Mouse (Mus musculus): ENCODE results near the gene Crybg3. TPM values are rescaled to one million over a fixed set of nuclear protein-coding genes. Genes with fewer than 3 reads are reported as not detected.

The Crybg3 gene
- total and polyA plus RNA-seq, 3 experiments: 2.7 to 5.0 (median 2.8) TPM

- TF ChIP-seq ZKSCAN1 (IDR thresholded peaks at IDR 0.05; ENCODE audit: borderline replicate concordance, low read depth, low read length) (no peak), USF2 (conservative IDR thresholded peaks at IDR 0.05; ENCODE audit: low read depth, low read length) (no peak), NRF1 (IDR thresholded peaks at IDR 0.05; ENCODE audit: low read depth, low read length) (no peak), TBP (conservative IDR thresholded peaks at IDR 0.05; ENCODE audit: low read depth, low read length) (peak; percentile 64; the same call in 1 of the 2 replicates), UBTF (IDR thresholded peaks at IDR 0.05; ENCODE audit: low read depth, low read length) (no peak), SMC3 (IDR thresholded peaks at IDR 0.05; ENCODE audit: low read depth, low read length) (0 out of 2 replicates have a peak, but pooled peaks have one; percentile 27), RCOR1 (conservative IDR thresholded peaks at IDR 0.05; ENCODE audit: low read depth, low read length) (peak; percentile 66), TCF12 (IDR thresholded peaks at IDR 0.05; ENCODE audit: low read depth, low read length) (peak; percentile 77), MEF2A (IDR thresholded peaks at IDR 0.05; ENCODE audit: borderline replicate concordance, low read depth, low read length) (peak; percentile 86), MXI1 (IDR thresholded peaks at IDR 0.05; ENCODE audit: low read depth, low read length) (0 out of 2 replicates have a peak, but pooled peaks have one; percentile 44), USF1 (IDR thresholded peaks at IDR 0.05; ENCODE audit: low read depth, low read length) (no peak), HCFC1 (IDR thresholded peaks at IDR 0.05; ENCODE audit: low read depth, low read length) (peak; percentile 47), SIN3A (IDR thresholded peaks at IDR 0.05; ENCODE audit: low read length) (peak; percentile 78), POLR2AphosphoS2 (IDR thresholded peaks at IDR 0.05; ENCODE audit: low read depth, low read length) (no peak), IRF4 (IDR thresholded peaks at IDR 0.05; ENCODE audit: low read depth, low read length) (peak; percentile 97), POLR2A (IDR thresholded peaks at IDR 0.05; ENCODE audit: low read depth, low read length) (peak; percentile 41), MYC (IDR thresholded peaks at IDR 0.05; ENCODE audit: low read depth, low read length) (0 out of 2 replicates have a peak, but pooled peaks have one; percentile 22), BHLHE40 (IDR thresholded peaks at IDR 0.05; ENCODE audit: low read depth, low read length) (peak; percentile 97), EP300 (IDR thresholded peaks at IDR 0.05; ENCODE audit: low read length) (peak; percentile 95)
Measured at GRCm38 (mm10) chr16:59521752-59522423, 78.9 kb downstream of the Crybg3 start (continued).

- no peaks in the 10 kb centered on the region for H3K27me3 ChIP-seq (replicated peaks)
- H3K4me2 ChIP-seq (ENCODE audit: insufficient read depth, low read depth, poor library complexity, severe bottlenecking): peak overlapping the region; percentile 96
- DNase-seq (ENCODE audit: extremely low read depth): peak; percentile 94
- H3K27ac ChIP-seq (ENCODE audit: insufficient read depth, low read depth): peak overlapping the region; percentile 95
- dilution Hi-C loops (cut with MboI; ENCODE audit: extremely low pct_ligation_motif_present, extremely low pct_unique_long_range_greater_than_20kb, low sequenced_read_pairs): no loop called here
- H3K4me1 ChIP-seq (ENCODE audit: control insufficient read depth in 1 of 2, insufficient read depth in 2 of 2): peaks cover 30 to 77% of the 10 kb centered on the region in 2 experiments
- H3K9ac ChIP-seq (ENCODE audit: insufficient read depth, low read depth): peak overlapping the region; percentile 75
- peaks cover 2% of the 10 kb centered on the region for H3K9me3 ChIP-seq (replicated peaks; ENCODE audit: low read length)
- H3K36me3 ChIP-seq (replicated peaks in 1 of 2; ENCODE audit: control insufficient read depth in 1 of 2, insufficient read depth in 1 of 2, low read length in 1 of 2): no peaks in the 10 kb centered on the region
- peak overlapping the region; percentile 15 to 43 (median 32) for H3K4me3 ChIP-seq (replicated peaks in 1 of 3; ENCODE audit: low read depth in 2 of 3, low read length in 2 of 3, poor library complexity in 1 of 3)
- no peaks in the 10 kb centered on the region for H3K79me2 ChIP-seq (replicated peaks; ENCODE audit: control insufficient read depth, extremely low read depth, insufficient read depth, poor library complexity, severe bottlenecking)
- in situ Hi-C loops (cut with MboI; ENCODE audit: low pct_ligation_motif_present, low pct_unique_long_range_greater_than_20kb, low sequenced_read_pairs): loop anchor here (10.0 kb wide), 1 partner anchor 813 kb away; no protein-coding TSS in a partner anchor
- TF ChIP-seq NELFE (IDR thresholded peaks at IDR 0.05; ENCODE audit: low read depth, low read length) (no peak), UBTF (IDR thresholded peaks at IDR 0.05; ENCODE audit: low read depth, low read length) (no peak), TCF12 (IDR thresholded peaks at IDR 0.05; ENCODE audit: low read depth, low read length) (peak; percentile 93), RCOR1 (conservative IDR thresholded peaks at IDR 0.05; ENCODE audit: low read depth, low read length) (no peak), MAZ (IDR thresholded peaks at IDR 0.05; ENCODE audit: low read depth, low read length) (0 out of 2 replicates have a peak, but pooled peaks have one; percentile 48), GABPA (IDR thresholded peaks at IDR 0.05; ENCODE audit: insufficient replicate concordance, low read depth, low read length) (no peak), MYC (IDR thresholded peaks at IDR 0.05; ENCODE audit: low read depth, low read length) (0 out of 2 replicates have a peak, but pooled peaks have one; percentile 36), JUN (IDR thresholded peaks at IDR 0.05; ENCODE audit: insufficient read depth, low read depth, low read length) (peak; percentile 81), CHD2 (IDR thresholded peaks at IDR 0.05; ENCODE audit: low read length) (0 out of 2 replicates have a peak, but pooled peaks have one; percentile 57), BHLHE40 (IDR thresholded peaks at IDR 0.05; ENCODE audit: low read depth, low read length) (peak; percentile 87), KAT2A (IDR thresholded peaks at IDR 0.05; ENCODE audit: insufficient replicate concordance, low read length) (no peak), CTCF (conservative IDR thresholded peaks at IDR 0.05 in 1 of 2, IDR thresholded peaks at IDR 0.05 in 1 of 2; ENCODE audit: low read depth in 2 of 2, low read length in 2 of 2) (peak; percentile 25 to 37; a peak in 3 of 4 replicates), ZC3H11A (IDR thresholded peaks at IDR 0.05; ENCODE audit: low read depth, low read length) (no peak), E2F4 (IDR thresholded peaks at IDR 0.05; ENCODE audit: insufficient replicate concordance, low read depth, low read length) (no peak), USF1 (IDR thresholded peaks at IDR 0.05; ENCODE audit: low read depth, low read length) (no peak), POLR2A (IDR thresholded peaks at IDR 0.05; ENCODE audit: low read depth, low read length) (no peak; the same call in 1 of the 2 replicates), RAD21 (IDR thresholded peaks at IDR 0.05; ENCODE audit: low read depth, low read length) (peak; percentile 24), CHD1 (IDR thresholded peaks at IDR 0.05; ENCODE audit: low read depth, low read length) (no peak), MAFK (IDR thresholded peaks at IDR 0.05; ENCODE audit: insufficient replicate concordance, low read length) (peak; percentile 92), JUND (conservative IDR thresholded peaks at IDR 0.05; ENCODE audit: low read depth, low read length) (peak; percentile 76), USF2 (conservative IDR thresholded peaks at IDR 0.05; ENCODE audit: low read depth, low read length) (no peak), MXI1 (IDR thresholded peaks at IDR 0.05; ENCODE audit: low read depth, low read length) (no peak)
Measured at GRCm38 (mm10) chr16:59517447-59518219, 83.1 kb downstream of the Crybg3 start.
